Mouse (Mus musculus) left cerebral cortex, adult 2 months (tissue): ENCODE measurements around the gene Gm4131. TPM values are rescaled to one million over a fixed set of nuclear protein-coding genes. Genes with fewer than 3 reads are reported as not detected.
A peak's percentile ranks its signal among the peaks of the same experiment; 100 is the strongest.

ENCODE experiments used
- DNase-seq, 2 experiments: peaks; one replicate each; pipeline ENCODE4 v3.0.0; 2021 to 2022; ENCODE audit warnings: low spot score in 2 of 2, mixed read lengths in 1 of 2; ENCODE audit errors: extremely low spot score in 1 of 2
- H3K27ac ChIP-seq: fragments of 200-600 bp; 2 replicates; pipeline ENCODE4 v1.8.1; 2022
- H3K4me3 ChIP-seq: fragments of 200-600 bp; 2 replicates; pipeline ENCODE4 v1.8.1; 2022
- CTCF ChIP-seq: fragments of 200-600 bp; IDR thresholded peaks from 2 replicates; pipeline ENCODE4 v1.8.1; 2022; ENCODE audit warnings: antibody characterized with exemption, mild to moderate bottlenecking, moderate library complexity
- intact Hi-C: fragments of 180-260 bp; cut with DNase I; formaldehyde crosslinking; loops from one replicate; pipeline ENCODE4 v1.15.1; 2025
- total RNA-seq, 2 experiments: library from RNA; stranded (reverse); gene quantifications; 2 replicates each; pipeline ENCODE4 v1.2.3; 2021

Gene Gm4131
- total RNA-seq, 2 experiments from 2014 or later: not detected

GRCm38 (mm10) chr14:62488270-62488669 is 78.5 kb downstream of the Gm4131 start:
- H3K27ac ChIP-seq: no peak overlapping the region
- TF ChIP-seq CTCF: no peak
- intact Hi-C loops: no loop called here
- no peak for DNase-seq
- H3K4me3 ChIP-seq: no peak overlapping the region

DNA sequence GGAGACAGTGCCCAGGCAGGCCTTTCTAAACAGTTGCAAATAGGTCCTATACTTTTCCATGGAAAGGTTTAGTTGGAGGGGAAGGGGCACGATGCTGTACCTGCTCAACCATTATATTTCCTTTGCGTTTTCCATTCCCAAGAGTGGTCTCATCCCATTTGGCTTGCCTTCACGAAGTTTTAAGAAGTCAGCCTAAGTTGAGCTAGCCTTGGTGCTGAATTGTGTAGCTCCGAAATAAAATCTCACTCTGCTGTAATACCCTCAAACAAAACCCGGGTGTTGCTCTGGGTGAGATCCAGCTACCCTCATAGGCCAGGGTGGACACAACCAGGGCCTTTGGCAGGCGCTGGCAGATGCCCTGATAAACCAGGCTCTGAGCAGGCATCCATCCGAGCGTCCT is 85.3 kb downstream of the Gm4131 start:
- intact Hi-C loops: no loop called here
- no peak for DNase-seq
- no peak for TF ChIP-seq CTCF

DNA sequence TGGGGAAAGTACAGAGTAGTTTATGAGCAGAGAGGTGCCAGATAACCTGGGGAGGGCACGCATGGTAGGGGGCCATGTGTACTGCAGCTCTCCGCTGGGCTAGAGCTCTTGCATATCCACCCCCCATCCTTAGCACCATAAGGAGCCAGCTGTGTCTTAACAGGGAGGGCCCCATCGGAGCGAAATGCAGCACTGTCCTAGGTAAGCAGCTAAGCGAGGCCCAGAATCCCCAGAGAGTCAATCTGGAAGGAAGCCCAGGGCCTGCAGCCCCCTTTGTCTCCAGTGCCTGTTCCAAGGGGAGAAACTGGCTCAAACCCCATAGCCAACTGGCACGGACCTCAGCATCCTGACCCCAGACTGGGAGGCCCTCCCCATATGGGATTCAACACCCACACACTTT is 87.3 kb downstream of the Gm4131 start:
- Histone ChIP-seq H3K27ac (no peak overlapping the region), H3K4me3 (no peak overlapping the region)
- intact Hi-C loops: no loop called here
- DNase-seq: no peak
- no peak for TF ChIP-seq CTCF

More for the DNA sequence above, 85.3 kb downstream of the Gm4131 start:
- H3K4me3 ChIP-seq: no peak overlapping the region
- H3K27ac ChIP-seq: no peak overlapping the region

DNA sequence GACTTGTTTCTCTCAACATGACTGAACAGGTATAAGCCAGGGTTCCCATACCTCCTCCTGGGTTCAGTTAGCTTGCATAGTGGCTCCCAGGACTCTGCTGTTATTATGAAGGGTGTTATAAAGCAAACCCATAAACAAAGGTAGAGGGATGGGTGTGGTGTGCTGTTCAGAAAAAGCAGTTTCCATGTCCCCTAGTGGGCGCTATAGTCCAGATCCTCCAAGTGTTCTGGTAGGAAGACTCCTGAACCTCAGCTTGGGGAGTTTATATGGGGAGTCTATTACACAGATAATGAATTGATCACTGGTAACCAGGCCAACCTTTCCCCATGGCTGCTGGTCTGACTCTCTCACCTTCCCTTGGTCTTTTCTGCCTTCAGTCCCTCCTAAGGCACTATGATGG is 92.2 kb downstream of the Gm4131 start:
- H3K4me3 ChIP-seq: no peak overlapping the region
- intact Hi-C loops: no loop called here
- peak; percentile 5; the same call in 1 of the 2 replicates for TF ChIP-seq CTCF

GRCm38 (mm10) chr14:62472061-62472460 is 94.7 kb downstream of the Gm4131 start:
- H3K27ac ChIP-seq: no peak overlapping the region
- no peak for TF ChIP-seq CTCF
- no peak for DNase-seq
- H3K4me3 ChIP-seq: no peak overlapping the region
- intact Hi-C loops: no loop called here

More for the DNA sequence above, 92.2 kb downstream of the Gm4131 start:
- no peak for DNase-seq
- no peak overlapping the region for H3K27ac ChIP-seq

DNA sequence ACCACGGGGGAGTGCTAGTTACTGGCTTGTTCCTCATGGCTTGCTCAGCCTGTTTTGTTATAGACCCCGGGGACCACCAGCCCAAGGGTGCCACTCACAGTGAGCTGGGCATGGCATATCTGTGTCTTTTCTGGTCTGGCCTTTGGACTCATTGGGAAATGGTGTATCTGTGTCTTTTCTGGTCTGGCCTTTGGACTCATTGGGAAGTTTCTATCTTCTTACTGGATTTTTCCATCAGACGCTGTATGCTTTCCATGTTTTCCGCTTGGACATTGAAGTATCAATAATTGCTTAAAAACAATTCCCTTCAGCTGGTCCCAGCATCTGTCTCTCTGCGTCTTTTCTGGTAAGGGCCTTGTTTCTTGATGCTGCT is 98.0 kb downstream of the Gm4131 start:
- no peak for TF ChIP-seq CTCF
- DNase-seq: no peak
- Histone ChIP-seq H3K27ac (no peak overlapping the region), H3K4me3 (no peak overlapping the region)
- intact Hi-C loops: no loop called here

DNA sequence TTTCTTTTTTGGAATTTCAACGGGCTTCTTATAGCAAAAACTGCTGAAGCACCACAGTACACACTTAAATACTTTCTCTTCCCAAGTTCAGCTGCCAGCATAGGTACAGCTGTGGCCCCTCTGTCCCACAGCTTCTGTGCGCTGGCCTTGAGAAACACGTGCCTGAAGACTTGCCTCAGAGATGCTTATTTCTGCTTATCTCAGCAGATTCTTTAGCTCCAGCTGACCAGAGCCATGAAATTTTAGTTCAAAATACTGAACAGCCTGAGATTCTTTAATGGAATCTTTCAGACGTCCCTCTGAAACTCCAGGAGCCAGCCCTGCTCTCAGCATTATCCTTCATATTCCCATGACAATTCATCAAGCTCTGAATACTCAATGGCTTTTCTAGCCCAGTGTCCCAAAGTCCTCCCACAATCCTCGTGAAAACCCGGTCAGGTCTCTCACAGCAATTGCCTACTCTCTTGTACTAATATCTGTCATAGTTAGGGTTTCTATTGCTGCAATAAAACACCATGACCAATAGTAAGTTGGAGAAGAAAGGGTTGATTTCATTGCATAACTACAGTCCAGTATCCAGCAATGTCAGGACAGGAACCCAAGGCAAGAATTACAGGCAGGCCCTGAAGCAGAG is 98.5 kb downstream of the Gm4131 start:
- Histone ChIP-seq H3K4me3 (no peak overlapping the region), H3K27ac (no peak overlapping the region)
- intact Hi-C loops: no loop called here
- no peak for DNase-seq
- no peak for TF ChIP-seq CTCF

- TF ChIP-seq CTCF: no peak
- Histone ChIP-seq H3K4me3 (no peak overlapping the region), H3K27ac (no peak overlapping the region)
- DNase-seq: no peak
- intact Hi-C loops: no loop called here
Observed at GRCm38 (mm10) chr14:62464966-62465365, 101.8 kb downstream of the Gm4131 start.

GRCm38 (mm10) chr14:62459541-62459940 is 107.2 kb downstream of the Gm4131 start:
- no peak overlapping the region for H3K4me3 ChIP-seq
- intact Hi-C loops: loop anchor here (5.0 to 10.0 kb wide), 4 partner anchors 127 to 1112 kb away; no protein-coding TSS in a partner anchor
- peak; percentile 7 for TF ChIP-seq CTCF
- no peak for DNase-seq
- no peak overlapping the region for H3K27ac ChIP-seq

GRCm38 (mm10) chr14:62457420-62458181 is 109.1 kb downstream of the Gm4131 start:
- peak; percentile 85 to 92 for DNase-seq
- Histone ChIP-seq H3K27ac (no peak overlapping the region), H3K4me3 (peak overlapping the region; percentile 39)
- intact Hi-C loops: loop anchor here (1.0 to 10.0 kb wide), 6 partner anchors 125 to 1110 kb away; no protein-coding TSS in a partner anchor
- peak; percentile 87 for TF ChIP-seq CTCF

- H3K4me3 ChIP-seq: peak within 1 kb of the TSS; percentile 39
- intact Hi-C loops: loop anchor here (2.0 to 10.0 kb wide), 5 partner anchors 124 to 1109 kb away; no protein-coding TSS in a partner anchor
- TF ChIP-seq CTCF: no peak
- DNase-seq: no peak
- no peak within 1 kb of the TSS for H3K27ac ChIP-seq
Observed at GRCm38 (mm10) chr14:62456239-62456747, 110.4 kb downstream of the Gm4131 start, which contains the start of gene Gucy1b2. TSS of gene Gucy1b2 (minus strand) at chr14:62456289.

DNA sequence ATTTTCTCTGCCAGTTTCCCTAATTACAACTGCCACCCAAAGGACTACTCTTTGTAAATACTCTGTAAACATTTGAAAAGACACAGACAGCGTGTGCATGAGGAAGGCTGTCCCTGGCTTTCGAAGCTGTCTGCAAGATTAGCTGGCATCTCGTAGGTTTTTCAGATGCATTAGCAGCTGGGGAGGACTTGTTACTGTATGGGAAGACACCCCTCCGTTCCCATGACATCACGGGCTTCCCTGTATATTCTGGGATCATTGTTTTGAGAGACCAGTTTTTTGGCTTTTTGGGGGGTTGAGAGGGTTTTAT is 111.2 kb downstream of the Gm4131 start:
- no peak for DNase-seq
- peak overlapping the region; percentile 39; the same call in 1 of the 2 replicates for H3K4me3 ChIP-seq

More for the DNA sequence above, 111.2 kb downstream of the Gm4131 start:
- intact Hi-C loops: loop anchor here (5.0 to 10.0 kb wide), 4 partner anchors 123 to 1108 kb away; no protein-coding TSS in a partner anchor
- no peak overlapping the region for H3K27ac ChIP-seq
- no peak for TF ChIP-seq CTCF
